Mouse (Mus musculus) cerebellum, adult 2 months (tissue): ENCODE measurements at regions not wholly inside any gene's neighbourhood (a gene's known extent, or its start where the extent isn't known, plus 50 kb on each side); places are given as distances from the start of the nearest gene placed in this dataset.

Source experiments
- DNase-seq, 2 experiments: peaks; one replicate each; pipeline ENCODE4 v3.0.0; 2021
- H3K27ac ChIP-seq: fragments of 200-500 bp; 2 replicates; pipeline ENCODE4 v1.5.1; 2012; ENCODE audit warnings: low read length, control low read depth, inconsistent platforms; ENCODE audit not compliant: insufficient read depth
- H3K27me3 ChIP-seq: fragments of 200-500 bp; 2 replicates; pipeline ENCODE4 v1.6.1; 2012; ENCODE audit warnings: inconsistent platforms, mild to moderate bottlenecking, low read length, moderate library complexity; ENCODE audit not compliant: control insufficient read depth, insufficient read depth
- H3K4me1 ChIP-seq: fragments of 200-500 bp; 2 replicates; pipeline ENCODE4 v1.6.1; 2011; ENCODE audit warnings: low read length; ENCODE audit not compliant: control insufficient read depth, insufficient read depth
- H3K4me3 ChIP-seq: fragments of 200-500 bp; replicated peaks from 2 replicates; pipeline ENCODE3; 2011; ENCODE audit warnings: mild to moderate bottlenecking, low read depth, low read length, control low read depth; ENCODE audit not compliant: insufficient read depth
- CTCF ChIP-seq: fragments of 200-500 bp; IDR thresholded peaks from 2 replicates; pipeline ENCODE4 v1.5.1; 2011; ENCODE audit warnings: low read depth, mild to moderate bottlenecking, control low read depth, low read length, moderate library complexity, borderline replicate concordance; ENCODE audit not compliant: insufficient read depth
- POLR2A ChIP-seq: fragments of 200-500 bp; IDR thresholded peaks from 2 replicates; pipeline ENCODE4 v1.6.1; 2011; ENCODE audit warnings: low read length, control low read depth, borderline replicate concordance; ENCODE audit not compliant: insufficient read depth
- WGBS: fragments of 180-500 bp; shearing (Covaris S2); methylation state at CpG from one replicate; pipeline ENCODE4 v1.1.7; 2018; 5-methylcytosine and 5-hydroxymethylcytosine counted together

- DNase-seq = peak; percentile 62 to 83
- TF ChIP-seq CTCF (no peak), POLR2A (no peak)
- H3K4me1 ChIP-seq = peaks cover 6% of the 10 kb centered on the region
- 27% methylated on average over 8 of the region's 8 CpGs for WGBS
- no peak overlapping the region for H3K27ac ChIP-seq
- no peak overlapping the region for H3K4me3 ChIP-seq
- no peaks in the 10 kb centered on the region for H3K27me3 ChIP-seq
Observed at GRCm38 (mm10) chr5:141054991-141055390, 54.6 kb upstream of the Card11 start.

GRCm38 (mm10) chr5:141055596-141056343 lies 55.4 kb upstream of the Card11 start:
- 89% methylated on average over 10 of the region's 10 CpGs for WGBS
- DNase-seq = no peak
- peaks cover 6% of the 10 kb centered on the region for H3K4me1 ChIP-seq

GRCm38 (mm10) chr5:141058141-141058540 lies 57.8 kb upstream of the Card11 start:
- TF ChIP-seq POLR2A (no peak), CTCF (no peak)
- 59% methylated on average over 7 of the region's 7 CpGs for WGBS
- no peak for DNase-seq

More at GRCm38 (mm10) chr5:141055596-141056343, 55.4 kb upstream of the Card11 start:
- no peak for TF ChIP-seq POLR2A
- TF ChIP-seq CTCF = no peak
- no peak overlapping the region for H3K4me3 ChIP-seq
- H3K27me3 ChIP-seq = no peaks in the 10 kb centered on the region
- no peak overlapping the region for H3K27ac ChIP-seq

GRCm38 (mm10) chr5:141058863-141059262 lies 58.5 kb upstream of the Card11 start:
- TF ChIP-seq CTCF = no peak
- TF ChIP-seq POLR2A = no peak
- no peaks in the 10 kb centered on the region for H3K27me3 ChIP-seq
- no peak for DNase-seq
- H3K27ac ChIP-seq = no peak overlapping the region
- WGBS = 82% methylated on average over 1 of the region's 1 CpGs
- H3K4me3 ChIP-seq = no peak overlapping the region
- peaks cover 6% of the 10 kb centered on the region for H3K4me1 ChIP-seq

More at GRCm38 (mm10) chr5:141058141-141058540, 57.8 kb upstream of the Card11 start:
- Histone ChIP-seq H3K4me1 (peaks cover 6% of the 10 kb centered on the region), H3K27ac (no peak overlapping the region), H3K27me3 (no peaks in the 10 kb centered on the region), H3K4me3 (no peak overlapping the region)

GRCm38 (mm10) chr5:141062144-141062543 lies 61.8 kb upstream of the Card11 start:
- Histone ChIP-seq H3K27ac (no peak overlapping the region), H3K4me3 (no peak overlapping the region), H3K4me1 (no peaks in the 10 kb centered on the region), H3K27me3 (no peaks in the 10 kb centered on the region)
- TF ChIP-seq POLR2A (no peak), CTCF (no peak)
- no peak for DNase-seq
- 84% methylated on average over 4 of the region's 4 CpGs for WGBS

- H3K27me3 ChIP-seq = no peaks in the 10 kb centered on the region; the same call in 1 of the 2 replicates
- no peak overlapping the region for H3K4me3 ChIP-seq
- 85% methylated on average over 7 of the region's 7 CpGs for WGBS
- no peak overlapping the region for H3K27ac ChIP-seq
- no peak for DNase-seq
- TF ChIP-seq POLR2A = no peak
- 0 out of 2 replicates have a peak, but pooled peaks have one; percentile 10 for TF ChIP-seq CTCF
- no peaks in the 10 kb centered on the region for H3K4me1 ChIP-seq
Observed at GRCm38 (mm10) chr5:141067561-141067960, 67.2 kb upstream of the Card11 start.

- Histone ChIP-seq H3K4me3 (no peak overlapping the region), H3K27me3 (no peaks in the 10 kb centered on the region), H3K4me1 (no peaks in the 10 kb centered on the region), H3K27ac (no peak overlapping the region)
- 74% methylated on average over 3 of the region's 3 CpGs for WGBS
- no peak for TF ChIP-seq CTCF
- no peak for TF ChIP-seq POLR2A
- no peak for DNase-seq
Observed at GRCm38 (mm10) chr5:141074457-141074856, 74.1 kb upstream of the Card11 start.

GRCm38 (mm10) chr5:141076158-141076557 lies 75.8 kb upstream of the Card11 start:
- no peaks in the 10 kb centered on the region for H3K4me1 ChIP-seq
- 72% methylated on average over 7 of the region's 7 CpGs for WGBS
- DNase-seq = no peak
- H3K4me3 ChIP-seq = no peak overlapping the region
- no peaks in the 10 kb centered on the region for H3K27me3 ChIP-seq
- TF ChIP-seq CTCF (no peak), POLR2A (no peak)
- no peak overlapping the region for H3K27ac ChIP-seq
